Mouse (Mus musculus): ENCODE measurements around the gene Atp5g2.

DNA sequence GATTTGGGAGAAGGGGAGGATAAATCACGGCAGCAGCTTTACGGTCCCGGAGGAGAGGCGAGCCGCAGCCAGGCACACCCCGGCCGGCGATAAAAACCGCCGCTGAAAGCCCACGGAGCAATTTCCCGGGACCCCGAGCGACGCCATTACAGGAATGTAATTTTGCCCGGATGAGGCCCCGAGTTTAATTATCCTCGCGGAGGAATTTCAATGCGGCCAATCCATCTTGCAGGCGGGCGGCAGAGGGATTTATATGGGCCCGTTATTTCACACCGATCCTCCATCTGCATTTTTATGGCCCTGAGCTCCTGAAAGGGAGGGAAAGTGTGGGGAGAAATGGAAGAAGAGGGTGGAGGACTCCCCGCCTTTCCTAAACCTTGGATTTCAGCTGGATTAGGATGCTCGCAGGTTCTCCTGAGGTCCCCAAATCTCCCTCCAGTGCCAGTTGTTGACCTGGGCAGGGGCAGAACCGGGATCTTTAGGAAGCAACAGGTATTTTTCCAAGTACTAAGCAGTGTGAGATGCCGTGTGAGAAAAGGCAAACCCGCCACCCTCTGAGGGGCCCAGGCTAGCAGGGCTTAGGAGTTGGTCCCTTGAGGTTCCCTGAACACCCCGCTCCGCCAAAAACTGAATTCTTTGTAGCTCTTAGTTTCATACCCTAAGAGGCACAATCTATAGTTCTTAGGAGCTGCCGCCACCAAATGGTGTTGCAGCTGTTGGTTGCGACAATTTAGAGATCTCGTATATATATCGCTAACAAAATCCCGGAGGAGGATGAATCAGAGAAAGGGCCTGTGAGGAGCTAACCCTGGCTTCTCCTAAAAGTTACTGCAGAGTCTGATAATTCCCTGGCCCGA, at the start of gene Atp5g2:
- TF ChIP-seq CTCF (IDR thresholded peaks at IDR 0.05; ENCODE audit: extremely low read depth, insufficient read depth, insufficient read length, insufficient replicate concordance) (no peak), POLR2A (IDR thresholded peaks at IDR 0.05; ENCODE audit: low read depth, low read length) (no peak)
